Mouse (Mus musculus) ES-E14 (cell line): ENCODE data around the gene Nat10. TPM values are rescaled to one million over a fixed set of nuclear protein-coding genes. Genes with fewer than 3 reads are reported as not detected.

Source experiments
- DNase-seq: peaks from one replicate; pipeline ENCODE4 v3.0.0-alpha.2; 2013; ENCODE audit warnings: low read depth, low spot score
- H3K27ac ChIP-seq: 2 replicates; pipeline ENCODE4 v1.5.1; 2012; ENCODE audit warnings: low read depth, mild to moderate bottlenecking, low read length, moderate library complexity, mixed read lengths; ENCODE audit not compliant: poor library complexity, insufficient read depth, severe bottlenecking
- H3K36me3 ChIP-seq: 2 replicates; pipeline ENCODE4 v1.6.1; 2012; ENCODE audit warnings: mild to moderate bottlenecking, low read length, moderate library complexity, mixed read lengths; ENCODE audit not compliant: control insufficient read depth, poor library complexity, insufficient read depth, severe bottlenecking
- H3K4me1 ChIP-seq, 2 experiments: fragments of 150-350 bp in 1 of 2; sonication (generic) in 1 of 2; 2 replicates each; pipeline ENCODE4 v1.6.1; 2012; ENCODE audit warnings: low read length in 2 of 2, mild to moderate bottlenecking in 1 of 2, mixed read lengths in 1 of 2; ENCODE audit not compliant: control insufficient read depth in 2 of 2, insufficient read depth in 2 of 2, poor library complexity in 1 of 2
- H3K4me3 ChIP-seq, 2 experiments: fragments of 150-350 bp in 1 of 2; sonication (generic) in 1 of 2; 2 replicates each; pipeline ENCODE4 v1.5.1; 2012; ENCODE audit warnings: low read length in 2 of 2, low read depth in 1 of 2, mild to moderate bottlenecking in 1 of 2, mixed read lengths in 1 of 2; ENCODE audit not compliant: insufficient read depth in 1 of 2, poor library complexity in 1 of 2, severe bottlenecking in 1 of 2
- H3K9ac ChIP-seq: 2 replicates; pipeline ENCODE4 v1.6.1; 2012; ENCODE audit warnings: low read depth, mild to moderate bottlenecking, low read length, mixed read lengths; ENCODE audit not compliant: poor library complexity, insufficient read depth, severe bottlenecking
- H3K9me3 ChIP-seq: fragments of 150-350 bp; sonication (generic); 2 replicates; pipeline ENCODE4 v1.6.1; 2012; ENCODE audit warnings: low read depth, mild to moderate bottlenecking, low read length; ENCODE audit not compliant: control insufficient read depth, insufficient read depth
- CHD2 ChIP-seq: IDR thresholded peaks from 2 replicates; pipeline ENCODE4 v1.6.1; 2014; ENCODE audit warnings: mild to moderate bottlenecking, low read depth, low read length, inconsistent platforms
- HCFC1 ChIP-seq: IDR thresholded peaks from 2 replicates; pipeline ENCODE4 v1.6.1; 2012; ENCODE audit warnings: low read length, inconsistent platforms, borderline replicate concordance; ENCODE audit not compliant: insufficient read depth
- MAFK ChIP-seq: IDR thresholded peaks from 2 replicates; pipeline ENCODE4 v1.6.1; 2014; ENCODE audit warnings: mild to moderate bottlenecking, low read depth, low read length, inconsistent platforms; ENCODE audit not compliant: insufficient read depth
- ZC3H11A ChIP-seq: IDR thresholded peaks from 2 replicates; pipeline ENCODE4 v1.6.1; 2012; ENCODE audit warnings: low read depth, mild to moderate bottlenecking, inconsistent platforms, low read length, borderline replicate concordance
- ZNF384 ChIP-seq: IDR thresholded peaks from 2 replicates; pipeline ENCODE4 v1.6.1; 2012; ENCODE audit warnings: low read depth, low read length, inconsistent platforms
- in situ Hi-C, 2 experiments: fragments of 600-800 bp; cut with MboI; formaldehyde crosslinking; loops; one replicate each; pipeline ENCODE4 v1.15.1; 2025; ENCODE audit warnings: low sequenced_read_pairs in 2 of 2, inconsistent platforms in 1 of 2; ENCODE audit not compliant: unreplicated experiment in 2 of 2
- total RNA-seq: library from RNA; depleted of rRNA; stranded (reverse); fragments of 300-350 nt; gene quantifications from 2 replicates; pipeline ENCODE4 v1.2.3, GENCODE M21; 2012

Gene Nat10
- total RNA-seq, 1 experiment, result 77.0 TPM

- no peaks in the 10 kb centered on the region for H3K9me3 ChIP-seq
- TF ChIP-seq ZC3H11A (no peak), ZNF384 (no peak), MAFK (no peak), HCFC1 (no peak), CHD2 (no peak)
- in situ Hi-C loops, result no loop called here
- 0 out of 4 replicates have a peak, but pooled peaks cover 1 to 5% of the 10 kb centered on the region in 2 experiments for H3K4me1 ChIP-seq
- H3K36me3 ChIP-seq, result peaks cover 91% of the 10 kb centered on the region
- no peak overlapping the region for H3K9ac ChIP-seq
- H3K27ac ChIP-seq, result no peak overlapping the region
- no peak overlapping the region for H3K4me3 ChIP-seq
- no peak for DNase-seq
These were observed 33.0 kb downstream of the Nat10 start for GRCm38 (mm10) chr2:103728027-103728540.

DNA sequence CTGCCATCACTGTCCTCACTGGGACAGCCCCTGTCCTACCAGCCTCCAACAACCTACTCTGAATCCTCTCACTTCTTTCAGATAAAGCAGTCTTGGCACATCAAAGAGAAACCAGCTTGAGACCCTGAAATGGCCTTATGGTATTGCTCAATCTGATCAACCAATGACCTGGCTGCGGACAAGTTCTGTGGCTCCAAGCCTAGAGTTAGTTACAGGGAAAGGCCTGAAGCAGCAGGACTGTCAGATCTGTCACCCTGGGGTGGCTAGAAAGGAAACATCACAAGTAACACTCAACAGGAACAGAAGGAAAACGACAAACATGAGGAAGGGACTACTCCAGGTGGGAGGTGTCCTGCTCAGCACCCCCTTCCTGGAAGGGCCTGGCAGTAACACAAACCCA is 36.5 kb downstream of the Nat10 start:
- Histone ChIP-seq H3K4me3 (no peak overlapping the region), H3K27ac (no peak overlapping the region), H3K9me3 (no peaks in the 10 kb centered on the region), H3K9ac (no peak overlapping the region; the same call in 1 of the 2 replicates), H3K4me1 (0 out of 4 replicates have a peak, but pooled peaks cover 1 to 5% of the 10 kb centered on the region in 2 experiments), H3K36me3 (peaks cover 81% of the 10 kb centered on the region)
- no peak for TF ChIP-seq CHD2
- TF ChIP-seq ZNF384, result no peak
- TF ChIP-seq HCFC1, result no peak
- TF ChIP-seq MAFK, result no peak
- TF ChIP-seq ZC3H11A, result no peak
- no peak for DNase-seq
- in situ Hi-C loops, result no loop called here

DNA sequence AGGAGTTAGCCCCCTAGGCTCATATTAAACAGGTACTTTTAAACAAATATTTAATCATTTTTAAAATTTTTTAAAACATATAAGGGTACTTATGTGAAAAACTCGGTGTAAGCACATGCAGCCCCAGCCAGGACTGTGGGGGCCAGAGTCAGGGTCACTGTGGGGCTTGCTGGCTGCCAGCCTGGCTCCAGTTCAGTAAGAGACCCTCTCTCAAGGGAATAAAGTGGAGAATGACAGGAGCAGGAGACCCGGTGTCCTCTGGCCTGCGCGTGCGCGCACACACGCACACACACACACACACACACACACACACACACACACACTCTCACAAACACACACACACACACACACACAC is 41.8 kb downstream of the Nat10 start:
- Histone ChIP-seq H3K4me3 (no peak overlapping the region), H3K9ac (no peak overlapping the region), H3K4me1 (no peaks in the 10 kb centered on the region), H3K36me3 (peaks cover 56% of the 10 kb centered on the region), H3K9me3 (no peaks in the 10 kb centered on the region), H3K27ac (no peak overlapping the region)
- TF ChIP-seq CHD2 (no peak), ZC3H11A (no peak), ZNF384 (no peak), HCFC1 (no peak), MAFK (no peak)
- no peak for DNase-seq
- in situ Hi-C loops, result loop anchor here in 1 of 2 experiments (5.0 kb wide), 1 partner anchor 152 kb away; the partner anchor contains the start of gene Abtb2

GRCm38 (mm10) chr2:103718594-103719291 is 42.3 kb downstream of the Nat10 start:
- no peak for TF ChIP-seq HCFC1
- TF ChIP-seq ZNF384, result no peak
- no peak for TF ChIP-seq ZC3H11A
- TF ChIP-seq CHD2, result no peak
- TF ChIP-seq MAFK, result no peak
- Histone ChIP-seq H3K9ac (no peak overlapping the region), H3K4me3 (no peak overlapping the region), H3K36me3 (peaks cover 51% of the 10 kb centered on the region), H3K27ac (no peak overlapping the region), H3K9me3 (no peaks in the 10 kb centered on the region), H3K4me1 (no peaks in the 10 kb centered on the region)
- in situ Hi-C loops, result loop anchor here in 1 of 2 experiments (5.0 kb wide), 1 partner anchor 151 kb away; the partner anchor contains the start of gene Abtb2
- DNase-seq, result peak; percentile 76
